Mouse (Mus musculus) ES-E14 (cell line): ENCODE measurements around the gene Ctla2b.
"Not testable (repeated sequence)": the region's sequence is repeated elsewhere in the genome, so short reads cannot be mapped to it uniquely, and the experiment has no call there.

Experiments
- CHD2 ChIP-seq: IDR thresholded peaks from 2 replicates; pipeline ENCODE4 v1.6.1; 2014; ENCODE audit warnings: mild to moderate bottlenecking, low read depth, low read length, inconsistent platforms
- MAFK ChIP-seq: IDR thresholded peaks from 2 replicates; pipeline ENCODE4 v1.6.1; 2014; ENCODE audit warnings: mild to moderate bottlenecking, low read depth, low read length, inconsistent platforms; ENCODE audit not compliant: insufficient read depth
- ZC3H11A ChIP-seq: IDR thresholded peaks from 2 replicates; pipeline ENCODE4 v1.6.1; 2012; ENCODE audit warnings: low read depth, mild to moderate bottlenecking, inconsistent platforms, low read length, borderline replicate concordance
- ZNF384 ChIP-seq: IDR thresholded peaks from 2 replicates; pipeline ENCODE4 v1.6.1; 2012; ENCODE audit warnings: low read depth, low read length, inconsistent platforms

DNA sequence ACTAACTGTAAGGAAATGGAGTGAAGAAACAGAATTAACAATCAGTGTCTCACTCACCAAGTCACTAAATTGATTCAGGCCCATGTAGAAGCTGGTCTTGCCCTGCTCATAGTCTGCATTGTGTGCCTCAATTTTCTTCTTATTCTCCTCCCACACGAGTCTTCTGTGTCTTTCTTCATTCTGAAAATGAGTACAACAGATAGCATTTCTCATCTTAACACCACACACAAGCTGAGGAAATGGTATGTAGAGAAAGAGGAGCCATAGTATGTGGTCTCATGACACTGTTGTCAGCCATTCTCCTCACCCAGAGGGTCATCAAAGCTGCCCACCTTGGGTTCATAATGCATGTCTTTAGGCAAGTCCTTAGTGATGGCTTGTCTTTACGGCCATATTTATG lies 38.2 kb upstream of the Ctla2b start, which contains the start of gene Gm49393:
- not testable (repeated sequence) for TF ChIP-seq MAFK, ZC3H11A, CHD2, ZNF384
